Mouse (Mus musculus) intestine, embryonic 14.5 days (tissue): ENCODE measurements around the gene Dimt1. TPM values are rescaled to one million over a fixed set of nuclear protein-coding genes. Genes with fewer than 3 reads are reported as not detected.
"Not testable (repeated sequence)": the region's sequence is repeated elsewhere in the genome, so short reads cannot be mapped to it uniquely, and the experiment has no call there.

Experiments used
- ATAC-seq: fragments of 200-750 bp; cut with Nextera tagmentation; replicated peaks from 2 replicates; pipeline ENCODE4 v1.8.0; 2017; ENCODE audit warnings: low read depth, moderate number of reproducible peaks, moderate TSS enrichment, moderate library complexity; ENCODE audit not compliant: low FRiP score, low TSS enrichment
- DNase-seq: peaks from one replicate; pipeline ENCODE4 v3.0.0-alpha.2; 2018; ENCODE audit warnings: low spot score
- H3K27ac ChIP-seq: fragments of 300-500 bp; sonication (generic); 2 replicates; pipeline ENCODE4 v1.5.1; 2014; ENCODE audit warnings: low read depth, mild to moderate bottlenecking, control low read depth
- H3K27me3 ChIP-seq: fragments of 300-500 bp; sonication (generic); replicated peaks from 2 replicates; pipeline ENCODE4 v1.6.1; 2014; ENCODE audit warnings: low read length, control low read depth; ENCODE audit not compliant: control insufficient read depth, insufficient read depth
- H3K36me3 ChIP-seq: fragments of 300-500 bp; sonication (generic); 2 replicates; pipeline ENCODE4 v1.6.1; 2014; ENCODE audit warnings: low read length, control low read depth; ENCODE audit not compliant: control insufficient read depth, insufficient read depth
- H3K4me1 ChIP-seq: fragments of 300-500 bp; sonication (generic); replicated peaks from 2 replicates; pipeline ENCODE4 v1.6.1; 2014; ENCODE audit warnings: low read length, control low read depth, mixed read lengths; ENCODE audit not compliant: control insufficient read depth, insufficient read depth
- H3K4me2 ChIP-seq: fragments of 300-500 bp; sonication (generic); 2 replicates; pipeline ENCODE4 v1.6.1; 2014; ENCODE audit warnings: low read length
- H3K4me3 ChIP-seq: fragments of 300-500 bp; sonication (generic); 2 replicates; pipeline ENCODE4 v1.5.1; 2014; ENCODE audit warnings: low read depth, low read length, control low read depth, mixed read lengths
- H3K9ac ChIP-seq: fragments of 300-500 bp; sonication (generic); 2 replicates; pipeline ENCODE4 v1.6.1; 2014; ENCODE audit warnings: mild to moderate bottlenecking, low read length
- H3K9me3 ChIP-seq: fragments of 300-500 bp; sonication (generic); 2 replicates; pipeline ENCODE4 v1.6.1; 2016; ENCODE audit warnings: low read length, control low read depth; ENCODE audit not compliant: control insufficient read depth
- WGBS: fragments of 180-500 bp; shearing (Covaris S2); extraction: QIAGEN DNeasy Blood & Tissue Kit; methylation state at CpG from one replicate; pipeline ENCODE4 v1.1.7; 2014; 5-methylcytosine and 5-hydroxymethylcytosine counted together
- polyA plus RNA-seq: library from polyadenylated mRNA; unstranded; fragments of >200 nt; fragmentation: Nextera tagmentation; extraction: Ambion mirVana; gene quantifications from 2 replicates; pipeline ENCODE4 v1.2.1, GENCODE M21; 2014

Gene Dimt1
- polyA plus RNA-seq = 49.3 and 49.6 TPM in 2 replicates

- Histone ChIP-seq H3K9me3 (no peaks in the 10 kb centered on the region), H3K9ac (peak within 1 kb of the TSS; percentile 90), H3K4me1 (peaks cover 10% of the 10 kb centered on the region), H3K27me3 (no peaks in the 10 kb centered on the region), H3K4me2 (peak within 1 kb of the TSS; percentile 81), H3K36me3 (peaks cover 31% of the 10 kb centered on the region), H3K27ac (peak within 1 kb of the TSS; percentile 89), H3K4me3 (peak within 1 kb of the TSS; percentile 93)
- WGBS = under 1% methylated on average over 68 of the region's 68 CpGs
- ATAC-seq (peak; percentile 98), DNase-seq (peak; percentile 93)
Observed at GRCm38 (mm10) chr13:106946594-106947540, at the start of gene Dimt1. TSS of gene Dimt1 (plus strand) at chr13:106947127.

GRCm38 (mm10) chr13:106904637-106905036, 42.3 kb upstream of the Dimt1 start:
- Histone ChIP-seq H3K4me2 (no peak overlapping the region), H3K27me3 (no peaks in the 10 kb centered on the region), H3K4me1 (no peaks in the 10 kb centered on the region), H3K4me3 (no peak overlapping the region), H3K9me3 (no peaks in the 10 kb centered on the region), H3K36me3 (peaks cover 41% of the 10 kb centered on the region), H3K27ac (no peak overlapping the region), H3K9ac (no peak overlapping the region)
- WGBS = 68% methylated on average over 3 of the region's 3 CpGs
- no peak for ATAC-seq
- no peak for DNase-seq

- not testable (repeated sequence) for ATAC-seq
Observed at GRCm38 (mm10) chr13:106905154-106905553, 41.8 kb upstream of the Dimt1 start.

GRCm38 (mm10) chr13:106907273-106907672, 39.7 kb upstream of the Dimt1 start:
- peaks cover 42% of the 10 kb centered on the region for H3K36me3 ChIP-seq
- no peak overlapping the region for H3K9ac ChIP-seq
- no peaks in the 10 kb centered on the region for H3K27me3 ChIP-seq
- H3K4me3 ChIP-seq = no peak overlapping the region
- H3K27ac ChIP-seq = no peak overlapping the region
- no peaks in the 10 kb centered on the region for H3K9me3 ChIP-seq
- no peaks in the 10 kb centered on the region for H3K4me1 ChIP-seq
- ATAC-seq (no peak), DNase-seq (no peak)
- over 99% methylated on average over 4 of the region's 4 CpGs for WGBS
- no peak overlapping the region for H3K4me2 ChIP-seq

More at GRCm38 (mm10) chr13:106905154-106905553, 41.8 kb upstream of the Dimt1 start:
- WGBS = 74% methylated on average over 5 of the region's 6 CpGs
- H3K9ac ChIP-seq, H3K4me3 ChIP-seq, H3K9me3 ChIP-seq, DNase-seq, H3K27me3 ChIP-seq, H3K4me2 ChIP-seq, H3K4me1 ChIP-seq, H3K27ac ChIP-seq: not testable (repeated sequence)
- peaks cover 41% of the 10 kb centered on the region for H3K36me3 ChIP-seq

GRCm38 (mm10) chr13:106910096-106910495, 36.8 kb upstream of the Dimt1 start:
- H3K27ac ChIP-seq = no peak overlapping the region
- no peaks in the 10 kb centered on the region for H3K27me3 ChIP-seq
- H3K4me1 ChIP-seq = no peaks in the 10 kb centered on the region
- WGBS = 96% methylated on average over 10 of the region's 10 CpGs
- no peak for DNase-seq
- no peak overlapping the region for H3K4me2 ChIP-seq
- H3K4me3 ChIP-seq = no peak overlapping the region
- no peak overlapping the region for H3K9ac ChIP-seq
- no peak for ATAC-seq
- H3K9me3 ChIP-seq = no peaks in the 10 kb centered on the region
- peaks cover 42% of the 10 kb centered on the region for H3K36me3 ChIP-seq

- Histone ChIP-seq H3K4me3 (no peak overlapping the region), H3K27me3 (no peaks in the 10 kb centered on the region), H3K9ac (no peak overlapping the region), H3K4me1 (no peaks in the 10 kb centered on the region), H3K4me2 (no peak overlapping the region), H3K36me3 (peaks cover 27% of the 10 kb centered on the region), H3K9me3 (no peaks in the 10 kb centered on the region), H3K27ac (no peak overlapping the region)
- DNase-seq = no peak
- ATAC-seq = no peak; the same call in 1 of the 2 replicates
- WGBS = 30% methylated on average over 3 of the region's 3 CpGs
Observed at GRCm38 (mm10) chr13:106913125-106913736, 33.7 kb upstream of the Dimt1 start.

- Histone ChIP-seq H3K4me2 (no peak overlapping the region), H3K27me3 (no peaks in the 10 kb centered on the region), H3K4me3 (no peak overlapping the region), H3K9ac (no peak overlapping the region), H3K36me3 (peaks cover 33% of the 10 kb centered on the region), H3K9me3 (no peaks in the 10 kb centered on the region), H3K27ac (no peak overlapping the region), H3K4me1 (no peaks in the 10 kb centered on the region)
- ATAC-seq (no peak), DNase-seq (no peak)
- 51% methylated on average over 7 of the region's 7 CpGs for WGBS
Observed at GRCm38 (mm10) chr13:106918322-106919050, 28.4 kb upstream of the Dimt1 start.

GRCm38 (mm10) chr13:106925921-106926320, 21.0 kb upstream of the Dimt1 start:
- not testable (repeated sequence) for H3K4me1 ChIP-seq, DNase-seq, H3K27ac ChIP-seq, ATAC-seq, H3K27me3 ChIP-seq, H3K9ac ChIP-seq, H3K4me2 ChIP-seq, H3K4me3 ChIP-seq
- WGBS = 92% methylated on average over 3 of the region's 3 CpGs
- H3K9me3 ChIP-seq = peaks cover 12% of the 10 kb centered on the region
- peaks cover 30% of the 10 kb centered on the region for H3K36me3 ChIP-seq
